Mouse (Mus musculus) monocyte, adult 5-6 weeks (primary cell): ENCODE data around the gene Ksr1. TPM values are rescaled to one million over a fixed set of nuclear protein-coding genes. Genes with fewer than 3 reads are reported as not detected.

ENCODE experiments used
- ATAC-seq: fragments of 153-309, 156-312 bp; replicated peaks from 2 replicates; pipeline ENCODE4 v1.8.0; 2017; ENCODE audit warnings: mild to moderate bottlenecking; ENCODE audit not compliant: low TSS enrichment, insufficient number of reproducible peaks, severe bottlenecking, poor library complexity, low FRiP score
- total RNA-seq: library from RNA; stranded (forward); fragments of 200-1000, 200-491, 200-594 nt; gene quantifications from 3 replicates; pipeline ENCODE4 v1.2.3, GENCODE M21; 2017

The Ksr1 gene
- total RNA-seq, 1 experiment from 2014 or later = 6.9 TPM

- ATAC-seq = no peak
Observed at GRCm38 (mm10) chr11:79133051-79133450, 13.2 kb downstream of the Ksr1 start.

- no peak for ATAC-seq
Observed at GRCm38 (mm10) chr11:79131949-79132411, 14.2 kb downstream of the Ksr1 start.

DNA sequence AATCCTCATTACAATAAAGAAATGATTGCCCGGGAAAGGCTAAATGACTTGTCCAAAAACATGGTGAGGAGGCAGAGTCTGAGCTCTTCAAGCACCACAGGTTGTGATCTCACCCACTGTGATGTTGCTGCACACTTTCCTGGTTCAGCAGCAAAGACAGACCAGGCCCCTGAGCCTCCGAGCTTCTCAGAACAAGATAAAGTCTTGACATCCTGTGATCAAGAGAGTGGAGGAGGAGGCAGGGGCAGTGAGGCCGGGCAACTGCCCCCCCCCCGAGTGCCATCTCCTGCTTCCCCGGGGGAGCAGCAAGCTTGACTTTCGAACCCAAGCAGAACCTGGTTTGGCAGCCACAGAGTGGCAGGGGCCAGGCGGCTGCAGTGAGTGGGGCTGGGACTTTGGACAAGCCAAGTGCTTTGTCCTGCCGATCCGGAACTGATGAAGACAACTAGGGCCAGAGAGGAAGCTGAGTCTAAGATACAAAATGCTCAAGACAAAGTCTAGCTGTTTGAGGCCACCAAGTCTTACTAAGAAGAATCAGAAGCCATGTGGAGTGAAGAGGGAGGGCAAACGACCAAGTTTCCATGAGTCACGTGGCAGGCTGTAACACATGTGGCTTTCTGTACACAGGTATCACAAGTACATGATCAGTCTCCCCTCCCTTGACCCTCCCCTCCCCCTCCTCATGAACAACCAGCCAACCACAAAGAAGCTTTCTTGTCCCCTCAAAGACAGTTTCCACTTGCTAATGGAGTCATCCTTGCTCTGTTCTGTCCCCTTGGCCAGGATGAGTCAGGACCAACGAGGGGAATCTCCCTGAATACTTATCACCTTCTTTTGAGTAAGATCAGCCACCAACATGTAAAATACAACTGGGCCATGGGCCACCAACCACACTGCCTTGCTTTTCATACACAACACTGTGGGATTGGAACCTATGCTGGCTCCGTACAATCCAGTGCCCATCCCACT is 16.5 kb downstream of the Ksr1 start:
- no peak for ATAC-seq

DNA sequence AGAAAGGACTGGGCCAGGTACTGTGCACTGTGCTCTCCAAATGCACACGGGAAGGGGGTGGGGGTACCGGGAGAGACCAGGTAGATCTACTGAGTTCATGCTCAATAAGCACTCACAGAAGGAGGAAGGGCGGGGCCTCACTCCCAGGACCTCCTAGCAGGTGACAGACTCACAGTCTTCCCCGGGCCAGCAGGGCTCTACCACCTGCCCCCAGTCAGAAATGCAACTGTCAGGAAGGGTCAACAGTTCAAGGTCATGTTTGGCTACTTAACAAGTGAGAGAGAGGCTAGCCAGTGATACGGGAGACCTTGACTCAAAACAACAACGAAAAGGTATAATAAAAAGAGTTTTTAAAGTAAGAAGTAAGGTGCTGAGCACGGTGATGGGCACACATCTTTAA is 18.0 kb downstream of the Ksr1 start:
- ATAC-seq = no peak

DNA sequence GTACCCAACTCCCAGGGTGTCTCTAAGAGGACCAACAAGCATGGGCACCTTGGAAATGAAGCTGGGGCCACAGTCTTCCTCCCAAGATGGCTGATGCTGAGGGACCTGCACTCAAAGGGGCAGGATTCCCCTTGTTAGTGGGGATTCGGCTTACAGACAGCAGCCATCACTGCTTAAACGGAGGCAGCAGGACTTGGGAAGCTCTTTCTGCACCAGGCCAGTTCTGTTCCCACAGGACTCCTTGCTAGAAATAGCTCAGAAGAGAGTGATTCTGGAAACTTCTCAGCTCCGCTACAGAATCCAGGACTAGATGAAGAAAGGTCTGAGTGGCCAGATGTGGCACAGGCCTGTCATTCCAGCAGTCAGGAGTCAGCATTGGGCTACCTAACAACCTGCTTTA is 19.2 kb downstream of the Ksr1 start:
- ATAC-seq = no peak

DNA sequence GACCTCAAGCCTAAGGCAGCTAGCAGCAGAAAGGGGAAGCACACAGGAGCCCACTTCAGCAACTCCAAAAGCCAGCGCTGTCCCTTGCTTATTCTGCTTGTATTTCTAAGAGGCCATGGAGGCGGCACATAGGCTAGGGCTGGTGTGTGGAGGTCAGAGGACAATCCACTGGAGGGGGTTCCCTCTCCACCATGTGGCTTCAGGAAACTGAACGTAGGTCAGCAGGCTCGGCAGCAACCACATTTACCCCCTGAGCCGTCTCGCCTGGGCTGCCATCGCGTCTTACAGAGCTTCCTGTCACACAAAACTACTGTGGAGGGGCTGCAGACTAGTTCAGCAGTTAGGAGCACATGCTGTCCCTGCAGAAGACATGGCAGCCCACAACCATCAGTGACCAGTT is 20.4 kb downstream of the Ksr1 start:
- no peak; the same call in 1 of the 2 replicates for ATAC-seq

GRCm38 (mm10) chr11:79122556-79122955 is 23.7 kb downstream of the Ksr1 start:
- no peak for ATAC-seq

GRCm38 (mm10) chr11:79120087-79120486 is 26.1 kb downstream of the Ksr1 start:
- peak; percentile 71 for ATAC-seq

- peak; percentile 84 for ATAC-seq
Observed at GRCm38 (mm10) chr11:79118918-79119377, 27.3 kb downstream of the Ksr1 start.

DNA sequence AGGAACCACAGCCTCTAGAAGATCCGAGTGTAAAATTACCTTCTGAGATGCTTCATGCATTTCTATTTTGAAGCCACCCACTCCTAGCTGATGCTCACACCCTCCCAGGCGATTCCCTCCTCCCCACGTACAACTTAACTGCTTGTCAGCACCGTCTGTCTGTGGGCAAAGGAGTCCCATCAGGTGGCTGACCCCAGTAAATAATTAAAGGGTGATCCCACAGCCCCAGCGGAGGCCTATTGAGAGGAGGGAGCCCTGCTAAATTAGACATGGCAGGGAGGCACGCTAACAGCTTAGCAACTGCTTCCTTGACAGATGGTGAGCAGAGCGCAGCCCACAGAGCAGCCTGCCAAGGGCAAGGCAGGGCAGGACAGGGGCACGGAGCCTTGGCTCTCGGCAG is 29.5 kb downstream of the Ksr1 start:
- no peak for ATAC-seq

DNA sequence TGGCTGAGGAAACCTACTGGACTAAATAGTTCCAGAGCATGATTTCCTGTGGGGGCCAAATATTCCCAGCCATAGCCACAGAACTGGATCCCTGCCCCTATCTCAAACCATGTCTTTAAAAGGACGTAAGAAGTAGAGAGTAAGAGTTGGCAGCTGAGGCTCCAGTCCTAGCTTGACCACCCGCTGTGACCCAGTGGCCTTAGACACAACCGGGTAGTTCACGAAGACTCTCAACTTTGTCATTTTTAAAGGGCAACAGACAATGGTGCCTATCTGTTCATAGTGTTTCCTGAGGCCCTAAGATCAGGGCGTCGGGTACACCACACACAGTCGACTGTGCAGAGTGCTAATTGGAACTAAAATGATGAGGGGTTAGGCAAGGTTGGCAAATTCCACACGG is 30.5 kb downstream of the Ksr1 start:
- ATAC-seq = no peak

DNA sequence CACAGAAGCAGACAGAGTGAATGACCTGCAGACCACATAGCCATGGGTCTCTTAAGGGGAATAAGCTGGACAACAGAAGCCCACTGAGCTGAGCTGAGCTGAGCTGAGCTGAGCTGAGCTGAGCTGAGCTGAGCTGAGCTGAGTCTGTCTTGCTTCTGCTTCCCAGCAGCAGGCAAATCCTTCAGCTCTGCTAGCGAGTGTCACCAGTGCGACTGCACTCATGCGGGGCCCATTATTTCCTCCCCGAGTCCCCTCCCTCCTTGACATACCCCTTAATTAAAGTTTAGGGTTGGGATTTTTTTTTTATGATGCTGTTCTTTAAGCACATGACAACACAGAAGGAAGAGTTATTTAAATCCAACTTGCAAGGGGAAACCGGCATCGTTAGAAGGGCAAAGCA is 32.1 kb downstream of the Ksr1 start:
- ATAC-seq = no peak

GRCm38 (mm10) chr11:79113397-79113796 is 32.8 kb downstream of the Ksr1 start:
- no peak for ATAC-seq

- no peak for ATAC-seq
Observed at GRCm38 (mm10) chr11:79112559-79113302, 33.5 kb downstream of the Ksr1 start.

DNA sequence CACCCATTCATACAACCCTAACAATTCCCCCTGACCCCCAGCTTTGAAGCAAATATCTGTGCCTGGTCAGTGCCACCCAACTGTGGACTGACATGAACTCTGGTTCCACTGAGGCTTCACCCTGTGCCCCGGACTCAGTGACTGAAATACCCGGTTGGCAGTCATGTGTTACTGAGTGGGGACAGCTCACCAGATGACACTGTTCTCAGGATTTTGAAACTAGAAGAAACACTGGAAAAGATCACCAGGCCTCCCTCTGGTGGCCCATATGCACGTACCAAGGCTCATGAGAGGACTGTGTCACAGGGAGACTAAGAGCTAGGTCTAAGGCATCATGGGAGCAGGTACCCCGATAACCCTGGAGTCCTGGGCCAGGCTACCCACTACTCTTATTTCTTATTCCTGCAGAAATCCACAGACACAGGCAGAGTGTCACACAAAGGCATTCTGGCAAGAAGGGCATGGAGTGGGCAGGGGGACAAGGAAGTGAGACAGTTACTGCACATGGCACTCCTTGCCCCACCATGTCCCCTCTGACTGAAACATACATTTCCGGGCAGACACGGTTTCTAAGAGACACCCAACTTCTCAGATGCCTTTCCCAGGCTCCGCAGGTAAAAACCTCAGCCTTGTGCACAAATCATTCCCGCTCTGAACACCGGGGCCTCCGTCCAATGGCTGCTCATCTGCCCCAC is 34.2 kb downstream of the Ksr1 start:
- no peak for ATAC-seq

GRCm38 (mm10) chr11:79110446-79110845 is 35.8 kb downstream of the Ksr1 start:
- no peak for ATAC-seq

DNA sequence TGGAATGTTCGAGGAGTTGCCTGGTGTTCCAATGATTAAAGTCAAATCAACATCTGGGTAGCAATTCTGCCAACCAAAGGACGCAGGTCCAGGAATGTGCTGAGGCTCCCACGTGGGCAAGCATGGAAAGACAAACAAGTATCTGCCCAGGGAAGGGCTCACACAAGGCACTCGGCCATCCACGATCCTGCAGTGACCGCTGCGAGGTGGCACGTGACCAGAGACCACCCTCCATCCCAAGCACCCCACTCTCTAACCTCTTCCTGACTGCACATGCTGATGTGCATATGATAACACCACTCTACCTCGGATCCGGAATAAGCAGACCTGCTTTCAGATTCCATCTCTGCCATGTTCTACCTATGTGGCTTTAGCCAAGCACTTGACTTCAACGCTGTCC is 38.3 kb downstream of the Ksr1 start:
- no peak for ATAC-seq

DNA sequence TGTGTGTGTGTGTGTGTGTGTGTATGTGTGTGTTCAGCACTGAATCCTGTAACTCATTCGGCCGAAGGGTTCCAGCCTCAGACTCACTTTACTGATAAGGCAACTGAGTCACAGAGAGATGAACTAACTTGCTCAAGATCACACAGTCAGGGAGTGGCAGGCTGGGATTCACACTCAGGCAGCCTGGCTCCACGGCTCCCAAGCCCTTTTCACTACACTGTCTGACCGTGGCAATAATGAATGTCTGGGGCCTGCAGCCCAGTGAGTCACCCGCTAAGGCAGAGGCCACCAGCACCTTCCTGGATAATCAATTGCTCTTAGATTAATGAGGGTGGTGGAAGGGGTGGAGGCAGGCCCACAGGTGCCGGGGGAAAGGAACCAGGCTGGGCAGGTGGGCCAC is 41.2 kb downstream of the Ksr1 start:
- ATAC-seq = no peak

DNA sequence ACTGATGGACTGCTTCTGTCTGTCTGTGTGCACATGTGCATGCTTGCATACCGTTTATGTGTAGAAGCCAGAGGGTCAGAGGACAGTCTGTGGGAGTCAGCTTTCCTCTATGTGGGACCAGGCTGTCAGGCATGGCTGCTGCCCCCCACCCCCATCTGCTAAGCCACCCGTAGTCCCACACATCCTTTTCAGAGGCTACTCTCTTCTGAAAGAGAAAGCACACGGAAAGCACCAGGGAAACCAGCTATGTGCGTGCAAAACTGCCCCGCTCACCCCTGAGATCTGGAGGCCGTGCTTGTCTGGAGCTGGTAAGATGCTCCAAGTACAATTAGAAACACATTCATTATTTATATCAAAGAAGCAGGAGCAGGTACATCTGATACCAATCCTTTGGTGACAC is 41.7 kb downstream of the Ksr1 start:
- ATAC-seq = no peak
